Mouse (Mus musculus) erythroblast, embryonic 14.5 days (primary cell): ENCODE results near the gene Elane. TPM values are rescaled to one million over a fixed set of nuclear protein-coding genes. Genes with fewer than 3 reads are reported as not detected.

ENCODE experiments used
- H3K27me3 ChIP-seq: 2 replicates; pipeline ENCODE4 v1.6.1; 2012; ENCODE audit warnings: inconsistent platforms; ENCODE audit not compliant: control insufficient read depth
- H3K36me3 ChIP-seq: 2 replicates; pipeline ENCODE4 v1.6.1; 2012; ENCODE audit warnings: mild to moderate bottlenecking, inconsistent platforms; ENCODE audit not compliant: control insufficient read depth
- H3K4me1 ChIP-seq: 2 replicates; pipeline ENCODE4 v1.6.1; 2012; ENCODE audit warnings: inconsistent platforms; ENCODE audit not compliant: control insufficient read depth
- H3K4me3 ChIP-seq: replicated peaks from 2 replicates; pipeline ENCODE3; 2012; ENCODE audit warnings: moderate library complexity, mild to moderate bottlenecking, inconsistent platforms
- H3K9me3 ChIP-seq: 2 replicates; pipeline ENCODE4 v1.6.1; 2012; ENCODE audit warnings: low read length, inconsistent platforms, mixed read lengths; ENCODE audit not compliant: control insufficient read depth
- GATA1 ChIP-seq: IDR thresholded peaks from 2 replicates; pipeline ENCODE4 v1.6.1; 2012; ENCODE audit warnings: low read length, inconsistent platforms, mixed read lengths
- TAL1 ChIP-seq: IDR thresholded peaks from 3 replicates; pipeline ENCODE4 v1.6.1; 2012; ENCODE audit warnings: low read length, inconsistent platforms, mixed read lengths
- polyA plus RNA-seq: library from polyadenylated mRNA; stranded (reverse); fragments of >175 nt; gene quantifications from 2 replicates; pipeline ENCODE4 v1.2.3, GENCODE M21; 2012

Elane gene
- polyA plus RNA-seq, 1 experiment, result 1.8 TPM

DNA sequence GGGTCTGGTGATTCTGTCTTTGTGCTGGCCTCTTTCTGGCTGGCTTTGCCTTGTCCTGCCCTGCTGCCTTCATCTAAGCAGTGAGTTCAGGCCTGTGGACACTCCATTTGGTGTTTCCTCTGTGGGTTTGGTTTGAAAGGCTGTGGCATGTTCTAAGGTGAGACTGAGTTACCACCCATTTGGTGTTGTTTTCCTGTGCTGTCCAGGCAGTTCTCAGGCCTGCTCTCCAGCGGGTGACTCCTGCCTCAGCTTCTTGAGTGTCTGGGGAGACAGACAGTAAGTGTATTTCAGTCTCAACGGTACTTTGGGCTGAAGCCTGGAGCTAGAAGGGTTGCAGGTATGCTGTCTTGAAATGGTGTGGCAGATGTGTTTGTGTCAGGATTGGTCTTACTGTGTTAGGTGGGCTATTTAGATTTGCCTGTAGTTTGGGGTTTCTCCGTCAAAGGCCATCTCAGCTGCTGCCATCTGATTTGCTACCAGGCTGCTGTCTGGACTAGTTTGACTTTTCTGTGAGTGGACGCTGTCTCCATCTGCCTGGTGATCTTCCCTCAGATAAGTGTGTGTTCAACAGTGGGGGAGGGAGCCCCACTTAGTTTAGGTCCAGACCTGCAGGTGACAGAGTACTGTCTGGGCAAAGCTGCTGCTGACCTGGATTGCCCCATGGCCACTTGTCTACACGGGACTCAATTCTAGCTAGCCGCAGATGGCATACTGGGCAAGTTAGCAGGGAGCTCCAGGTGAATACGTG lies 29.2 kb upstream of the Elane start:
- TF ChIP-seq GATA1 (no peak), TAL1 (no peak)
- Histone ChIP-seq H3K4me3 (peak overlapping the region; percentile 82), H3K27me3 (no peaks in the 10 kb centered on the region; the same call in 1 of the 2 replicates), H3K36me3 (peaks cover 62% of the 10 kb centered on the region), H3K4me1 (peaks cover 70% of the 10 kb centered on the region), H3K9me3 (no peaks in the 10 kb centered on the region)

DNA sequence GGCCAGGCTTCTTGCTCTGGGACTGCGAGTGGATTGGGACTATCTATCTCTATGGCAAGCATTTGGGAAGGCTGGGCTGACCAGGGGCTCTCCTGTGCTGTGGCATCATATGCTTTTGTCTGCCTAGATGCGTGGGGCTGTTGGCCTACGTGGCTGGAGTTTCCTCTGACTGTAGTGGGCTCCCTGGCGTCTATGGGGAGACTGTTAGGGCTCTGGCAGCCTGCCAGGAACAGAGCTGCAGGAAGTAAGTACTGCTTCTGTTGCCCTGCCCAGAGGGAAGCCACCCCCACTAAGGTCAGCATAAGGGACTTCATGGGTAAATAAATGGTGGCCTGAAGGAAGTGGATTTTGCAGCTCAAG lies 28.6 kb upstream of the Elane start:
- no peaks in the 10 kb centered on the region for H3K9me3 ChIP-seq
- TF ChIP-seq GATA1 (no peak), TAL1 (no peak)
- H3K4me1 ChIP-seq, result peaks cover 64% of the 10 kb centered on the region
- H3K27me3 ChIP-seq, result no peaks in the 10 kb centered on the region; the same call in 1 of the 2 replicates
- peaks cover 67% of the 10 kb centered on the region for H3K36me3 ChIP-seq
- H3K4me3 ChIP-seq, result peak overlapping the region; percentile 82

DNA sequence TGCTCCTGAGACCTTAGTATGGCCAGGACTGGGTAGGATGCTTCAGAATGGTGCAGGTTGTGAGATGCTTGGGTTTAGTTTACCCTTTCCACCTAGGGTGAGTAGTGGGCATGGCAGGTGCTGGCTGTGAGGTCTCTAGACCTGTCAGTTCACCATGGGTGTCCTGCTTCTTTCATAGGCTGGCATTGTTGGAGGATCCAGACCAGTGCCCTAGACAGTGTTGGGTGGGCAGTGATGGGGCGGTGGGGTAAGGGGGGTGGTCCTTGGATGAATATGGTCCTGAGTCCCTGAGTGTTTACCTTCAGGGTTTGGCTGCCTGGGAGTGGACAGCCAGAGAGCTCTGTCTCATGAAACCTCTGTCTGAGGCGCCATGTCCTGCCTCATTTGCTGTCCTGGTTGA lies 28.2 kb upstream of the Elane start:
- TF ChIP-seq TAL1 (no peak), GATA1 (no peak)
- Histone ChIP-seq H3K36me3 (peaks cover 72% of the 10 kb centered on the region), H3K27me3 (no peaks in the 10 kb centered on the region; the same call in 1 of the 2 replicates), H3K9me3 (no peaks in the 10 kb centered on the region), H3K4me3 (peak overlapping the region; percentile 82), H3K4me1 (peaks cover 59% of the 10 kb centered on the region)

DNA sequence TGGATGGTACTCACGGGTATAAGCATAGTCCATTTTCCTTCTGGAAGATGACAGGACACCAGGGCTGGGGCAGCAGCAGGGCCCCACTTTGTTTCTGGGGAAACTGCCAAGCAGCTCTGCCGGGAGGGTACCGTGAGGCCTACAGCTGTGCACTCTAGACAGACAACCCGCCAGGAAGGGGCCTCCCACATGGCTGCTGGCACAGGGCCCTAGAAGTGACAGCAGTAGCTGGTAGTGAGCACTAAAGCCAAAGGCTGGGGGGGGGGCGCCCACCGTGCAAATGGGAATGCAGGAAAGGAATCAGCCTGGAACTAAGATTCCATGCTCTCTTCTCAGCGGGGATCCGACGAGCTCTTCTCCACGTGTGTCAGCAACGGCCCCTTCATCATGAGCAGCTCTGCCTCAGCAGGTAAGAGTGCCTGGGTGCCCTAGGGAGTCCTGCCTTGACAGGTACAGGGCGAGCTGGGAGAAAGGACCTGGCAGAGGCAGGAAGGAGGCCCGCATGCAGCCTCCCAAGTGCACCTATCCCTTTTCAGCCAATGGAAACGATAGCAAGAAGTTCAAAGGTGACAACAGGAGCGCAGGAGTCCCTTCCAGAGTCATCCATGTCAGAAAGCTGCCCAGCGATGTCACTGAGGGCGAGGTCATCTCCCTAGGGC lies 27.5 kb upstream of the Elane start:
- Histone ChIP-seq H3K27me3 (no peaks in the 10 kb centered on the region; the same call in 1 of the 2 replicates), H3K4me1 (peaks cover 53% of the 10 kb centered on the region), H3K36me3 (peaks cover 78% of the 10 kb centered on the region), H3K4me3 (no peak overlapping the region), H3K9me3 (no peaks in the 10 kb centered on the region)
- TF ChIP-seq GATA1, result no peak
- TF ChIP-seq TAL1, result no peak

DNA sequence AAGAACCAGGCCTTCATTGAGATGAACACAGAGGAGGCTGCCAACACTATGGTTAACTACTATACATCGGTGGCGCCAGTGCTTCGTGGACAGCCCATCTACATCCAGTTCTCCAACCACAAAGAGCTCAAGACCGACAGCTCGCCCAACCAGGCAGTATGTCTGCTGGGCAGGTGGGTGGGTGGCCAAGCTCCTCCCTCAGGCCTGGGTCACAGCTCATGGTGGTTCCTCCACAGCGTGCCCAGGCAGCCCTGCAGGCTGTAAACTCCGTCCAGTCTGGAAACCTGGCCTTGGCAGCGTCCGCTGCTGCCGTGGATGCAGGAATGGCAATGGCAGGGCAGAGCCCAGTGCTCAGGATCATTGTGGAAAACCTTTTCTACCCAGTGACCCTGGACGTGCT lies 26.9 kb upstream of the Elane start:
- H3K27me3 ChIP-seq, result no peaks in the 10 kb centered on the region; the same call in 1 of the 2 replicates
- TF ChIP-seq TAL1, result no peak
- no peak for TF ChIP-seq GATA1
- no peak overlapping the region for H3K4me3 ChIP-seq
- H3K4me1 ChIP-seq, result peaks cover 47% of the 10 kb centered on the region
- no peaks in the 10 kb centered on the region for H3K9me3 ChIP-seq
- H3K36me3 ChIP-seq, result peaks cover 84% of the 10 kb centered on the region

DNA sequence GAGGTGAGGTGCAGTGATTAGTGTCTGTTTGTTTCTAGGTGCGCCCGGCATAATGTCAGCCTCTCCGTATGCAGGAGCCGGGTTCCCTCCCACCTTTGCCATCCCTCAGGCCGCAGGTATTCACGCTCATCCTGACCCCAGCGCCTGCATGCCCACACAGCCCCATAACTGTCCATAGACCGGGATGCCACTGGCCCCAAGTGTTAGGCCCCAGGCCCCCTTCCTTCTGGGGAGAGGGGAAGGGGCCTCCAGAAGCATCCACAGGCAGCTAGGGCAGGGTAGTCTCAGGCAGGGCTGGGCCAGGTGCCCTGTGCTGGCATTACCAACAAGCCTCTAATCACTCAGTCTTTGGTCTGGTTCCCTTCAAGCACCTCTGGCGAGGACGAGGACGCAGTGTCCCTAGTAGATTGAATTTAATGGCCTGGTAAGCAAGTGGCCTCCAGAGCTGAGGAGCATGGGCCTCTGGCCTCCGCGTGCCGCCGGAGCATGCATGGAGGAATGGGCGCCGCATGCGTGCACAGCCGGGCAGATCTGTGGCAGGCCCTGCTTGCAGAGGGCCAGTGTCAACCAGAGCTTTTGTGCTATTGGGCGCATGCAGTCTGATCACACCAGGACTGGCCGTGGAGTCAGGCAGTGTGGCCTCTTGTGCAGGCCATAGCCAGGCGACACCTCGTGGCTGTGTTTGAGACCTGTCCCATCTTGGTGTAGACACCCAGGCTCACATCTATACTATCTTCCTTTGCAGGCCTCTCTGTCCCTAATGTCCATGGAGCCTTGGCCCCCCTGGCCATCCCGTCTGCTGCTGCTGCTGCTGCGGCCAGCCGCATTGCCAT lies 25.8 kb upstream of the Elane start:
- TF ChIP-seq TAL1 (no peak), GATA1 (no peak)
- peaks cover 52% of the 10 kb centered on the region for H3K4me1 ChIP-seq
- H3K27me3 ChIP-seq, result no peaks in the 10 kb centered on the region; the same call in 1 of the 2 replicates
- peaks cover 96% of the 10 kb centered on the region for H3K36me3 ChIP-seq
- no peak overlapping the region for H3K4me3 ChIP-seq
- no peaks in the 10 kb centered on the region for H3K9me3 ChIP-seq

DNA sequence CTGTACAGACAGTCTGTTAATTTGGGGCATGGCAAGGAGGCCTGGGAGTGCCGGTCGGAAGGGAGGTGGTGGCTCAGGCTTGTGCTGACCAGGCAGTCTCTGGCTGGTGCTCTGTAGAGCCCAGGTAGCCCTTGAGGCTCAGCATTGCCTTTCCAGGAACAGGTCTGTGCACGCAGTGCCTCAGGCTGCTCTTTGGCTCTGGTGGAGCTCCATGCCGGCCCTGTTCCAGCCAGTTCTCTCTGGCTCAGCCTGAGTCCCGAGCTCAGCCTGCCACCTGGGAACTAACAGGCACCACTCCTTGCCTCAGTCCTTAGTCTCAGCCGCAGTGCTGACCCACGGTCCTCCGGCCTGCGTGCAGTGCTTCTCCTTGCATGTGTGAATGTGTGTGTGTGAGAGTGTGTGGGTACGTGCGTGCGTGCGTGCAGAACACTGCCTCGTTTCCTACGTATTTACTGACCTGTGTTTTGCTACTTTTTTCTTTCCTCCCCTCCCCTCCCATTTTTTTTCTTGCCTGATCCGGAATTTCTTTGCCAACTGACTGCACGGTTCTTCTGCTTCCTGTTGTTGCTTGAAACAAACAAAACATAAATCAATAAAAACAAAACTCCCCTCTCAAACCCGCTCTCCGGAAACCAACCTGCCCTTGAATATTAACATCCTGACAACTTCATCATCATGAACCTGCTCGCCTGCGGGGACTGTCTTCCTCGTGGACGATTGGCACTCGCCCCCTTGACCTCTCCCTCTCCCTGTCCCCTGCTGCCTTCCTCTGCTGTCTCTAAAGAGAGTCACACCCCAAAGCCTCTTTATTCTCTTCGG lies 24.6 kb upstream of the Elane start:
- no peaks in the 10 kb centered on the region; the same call in 1 of the 2 replicates for H3K27me3 ChIP-seq
- no peak for TF ChIP-seq TAL1
- no peak for TF ChIP-seq GATA1
- H3K4me1 ChIP-seq, result peaks cover 44% of the 10 kb centered on the region
- H3K4me3 ChIP-seq, result no peak overlapping the region
- peaks cover 99% of the 10 kb centered on the region for H3K36me3 ChIP-seq
- no peaks in the 10 kb centered on the region for H3K9me3 ChIP-seq

DNA sequence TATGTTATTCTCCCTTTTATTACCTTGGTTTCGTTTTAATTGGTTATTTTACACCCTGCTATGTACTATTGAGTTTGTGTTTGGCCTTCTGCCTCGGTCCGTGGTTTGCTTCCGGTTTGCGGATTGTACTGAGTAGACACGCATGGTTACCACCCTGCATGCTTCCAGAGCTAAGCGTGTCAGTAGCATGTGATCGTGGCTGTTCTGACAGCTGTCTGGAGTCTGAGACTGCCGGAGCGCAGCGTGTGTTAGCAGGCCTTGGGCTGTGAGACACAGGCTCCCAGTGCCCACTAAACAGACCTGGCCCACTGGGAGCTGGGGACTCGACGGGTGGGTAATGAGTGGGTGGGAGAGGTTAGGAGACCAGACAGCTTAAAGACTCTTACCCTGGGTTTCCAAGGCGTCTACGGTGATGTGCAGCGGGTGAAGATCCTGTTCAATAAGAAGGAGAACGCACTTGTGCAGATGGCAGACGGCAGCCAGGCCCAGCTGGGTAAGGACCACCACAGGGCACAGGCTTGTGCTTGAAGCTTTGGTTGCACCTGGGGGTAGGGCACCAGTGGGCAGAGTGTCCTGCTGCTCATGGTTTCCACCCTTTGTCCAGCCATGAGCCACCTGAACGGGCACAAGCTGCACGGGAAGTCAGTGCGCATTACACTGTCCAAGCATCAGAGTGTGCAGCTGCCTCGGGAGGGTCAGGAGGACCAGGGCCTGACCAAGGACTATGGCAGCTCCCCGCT lies 23.8 kb upstream of the Elane start:
- Histone ChIP-seq H3K36me3 (peaks cover 91% of the 10 kb centered on the region), H3K4me3 (no peak overlapping the region), H3K27me3 (no peaks in the 10 kb centered on the region; the same call in 1 of the 2 replicates), H3K9me3 (no peaks in the 10 kb centered on the region), H3K4me1 (peaks cover 36% of the 10 kb centered on the region)
- TF ChIP-seq TAL1 (no peak), GATA1 (no peak)
